Mouse (Mus musculus) embryo, embryonic 10.5 days (tissue): Measurements from ENCODE around the gene Nrk.
A peak's percentile ranks its signal among the peaks of the same experiment; 100 is the strongest.

Experiments used
- DNase-seq: peaks from one replicate; pipeline ENCODE4 v3.0.0-alpha.2; 2015; ENCODE audit warnings: low spot score

Nrk gene

GRCm38 (mm10) chrX:138914041-138914776 lies at the start of gene Nrk:
Gene Nrk, plus strand, starts transcription at chrX:138914430.
- peak; percentile 21 for DNase-seq

- DNase-seq = peak; percentile 29
These were observed 864 bp upstream of the Nrk start for GRCm38 (mm10) chrX:138913366-138913765.

- peak; percentile 4 for DNase-seq
These were observed 516 bp downstream of the Nrk start for GRCm38 (mm10) chrX:138914777-138915114.

- peak; percentile 15 for DNase-seq
These were observed 4.8 kb downstream of the Nrk start for GRCm38 (mm10) chrX:138919030-138919429.

GRCm38 (mm10) chrX:138943905-138944304 lies 29.7 kb downstream of the Nrk start:
- DNase-seq = no peak

- peak; percentile 21 for DNase-seq
These were observed 46.5 kb downstream of the Nrk start for GRCm38 (mm10) chrX:138960713-138961112.

GRCm38 (mm10) chrX:138978501-138978900 lies 64.3 kb downstream of the Nrk start:
- no peak for DNase-seq

- no peak for DNase-seq
These were observed 65.0 kb downstream of the Nrk start for GRCm38 (mm10) chrX:138979249-138979648.

GRCm38 (mm10) chrX:139014524-139014923 lies 100.3 kb downstream of the Nrk start:
- no peak for DNase-seq

GRCm38 (mm10) chrX:139016540-139016939 lies 102.3 kb downstream of the Nrk start:
- no peak for DNase-seq

GRCm38 (mm10) chrX:139026532-139027097 lies 112.4 kb downstream of the Nrk start:
- no peak for DNase-seq

- peak; percentile 38 for DNase-seq
These were observed 113.1 kb downstream of the Nrk start for GRCm38 (mm10) chrX:139027296-139027695.

GRCm38 (mm10) chrX:139027909-139028308 lies 113.7 kb downstream of the Nrk start:
- no peak for DNase-seq

- no peak for DNase-seq
These were observed 123.4 kb downstream of the Nrk start for GRCm38 (mm10) chrX:139037666-139038065.

GRCm38 (mm10) chrX:139039314-139039713 lies 125.1 kb downstream of the Nrk start:
- no peak for DNase-seq

GRCm38 (mm10) chrX:139041148-139041547 lies 126.9 kb downstream of the Nrk start:
- no peak for DNase-seq

GRCm38 (mm10) chrX:139051976-139052375 lies 137.7 kb downstream of the Nrk start:
- no peak for DNase-seq

- no peak for DNase-seq
These were observed 138.9 kb downstream of the Nrk start for GRCm38 (mm10) chrX:139053149-139053548.
